Comparison of ENCODE assay signal across 11 mouse cellular contexts in genomic region chr4:133281513-133281912, GRCm38 (mm10). TPM values are rescaled to one million over a fixed set of nuclear protein-coding genes. Genes with fewer than 3 reads are reported as not detected.
DNase-seq lines count a peak whose midpoint lies in the region; ATAC-seq and TF ChIP-seq lines count a peak whose summit lies in the region.
"Had no signal": no experiment of that assay in that cellular context is flagged by ENCODE, and none has a peak within 500 bp of the region (broad histone marks: within the 10 kb centered on the region; RNA-seq: fewer than 3 reads in every experiment).

No protein-coding gene starts in this region.

- no peak overlapping the region for H3K9ac ChIP-seq in heart, embryonic 16.5 days (ENCODE audit: low read length)
- H3K9ac ChIP-seq in MEL (ENCODE audit: control insufficient read depth, low read depth, low read length, poor library complexity, severe bottlenecking), result peak overlapping the region; percentile 31; the same call in 1 of the 2 replicates
- peak overlapping the region; percentile 4; the same call in 1 of the 2 replicates for H3K9ac ChIP-seq in forebrain, embryonic 13.5 days
- H3K9ac ChIP-seq in limb, embryonic 12.5 days (replicated peaks), result 0 out of 2 replicates have a peak overlapping the region, but pooled peaks have one; percentile 13

- no peak for DNase-seq in heart, postnatal 36 days
- peak; percentile 64 for DNase-seq in MEL (ENCODE audit: low read depth, low spot score)
- no peak for DNase-seq in frontal cortex, adult 2 months (ENCODE audit: extremely low spot score in 1 of 2, low spot score in 1 of 2)
- no peak for DNase-seq in frontal cortex, postnatal 25 days (ENCODE audit: low spot score in 2 of 2)
- no peak for DNase-seq in spleen, postnatal 14 days (ENCODE audit: low spot score in 2 of 2)
- DNase-seq: cerebellum, adult 8-10 months; layer of hippocampus, postnatal 36 days; right cerebral cortex, postnatal 25 days had no signal

- H3K27me3 ChIP-seq in heart, embryonic 16.5 days (ENCODE audit: control insufficient read depth, insufficient read depth, low read length), result no peaks in the 10 kb centered on the region
- no peaks in the 10 kb centered on the region for H3K27me3 ChIP-seq in MEL (ENCODE audit: control insufficient read depth in 1 of 2, insufficient read depth in 2 of 2, low read length in 2 of 2)
- no peaks in the 10 kb centered on the region for H3K27me3 ChIP-seq in forebrain, embryonic 13.5 days
- H3K27me3 ChIP-seq in limb, embryonic 12.5 days, result no peaks in the 10 kb centered on the region

- peaks cover 10% of the 10 kb centered on the region for H3K79me2 ChIP-seq in MEL (ENCODE audit: control insufficient read depth, insufficient read depth, low read length, poor library complexity)

- 26% methylated on average over 7 of the region's 7 CpGs for WGBS in heart, embryonic 16.5 days
- whole genome bisulfite sequencing in forebrain, embryonic 13.5 days, result 49% methylated on average over 7 of the region's 7 CpGs
- 24% methylated on average over 7 of the region's 7 CpGs for WGBS in limb, embryonic 12.5 days

- no peak overlapping the region for H3K4me3 ChIP-seq in heart, embryonic 16.5 days (ENCODE audit: low read length)
- H3K4me3 ChIP-seq in MEL (ENCODE audit: control insufficient read depth in 1 of 2, insufficient read depth in 1 of 2, low read depth in 2 of 2, low read length in 2 of 2), result peak overlapping the region in 1 of 2 experiments; percentile 34; a peak in 3 of 4 replicates
- no peak overlapping the region for H3K4me3 ChIP-seq in forebrain, embryonic 13.5 days
- no peak overlapping the region for H3K4me3 ChIP-seq in limb, embryonic 12.5 days (replicated peaks)

- H3K4me1 ChIP-seq in heart, embryonic 16.5 days (ENCODE audit: control insufficient read depth, insufficient read depth, low read length), result peaks cover 28% of the 10 kb centered on the region
- H3K4me1 ChIP-seq in MEL (ENCODE audit: control insufficient read depth in 1 of 2, insufficient read depth in 2 of 2, low read length in 2 of 2), result peaks cover 8 to 49% of the 10 kb centered on the region in 2 experiments
- peaks cover 30% of the 10 kb centered on the region for H3K4me1 ChIP-seq in forebrain, embryonic 13.5 days
- H3K4me1 ChIP-seq in limb, embryonic 12.5 days (replicated peaks), result peaks cover 39% of the 10 kb centered on the region

- no peak for TF ChIP-seq CTCF in MEL (IDR thresholded peaks at IDR 0.05 in 2 of 3, conservative IDR thresholded peaks at IDR 0.05 in 1 of 3; ENCODE audit: control insufficient read depth in 1 of 3, insufficient read depth in 1 of 3, low read depth in 2 of 3, low read length in 3 of 3, poor library complexity in 1 of 3, severe bottlenecking in 1 of 3)

- no peak for TF ChIP-seq POLR2A in MEL (IDR thresholded peaks at IDR 0.05; ENCODE audit: control insufficient read depth in 1 of 2, insufficient read depth in 1 of 2, low read depth in 1 of 2, low read length in 2 of 2, poor library complexity in 1 of 2)

- H3K4me2 ChIP-seq in heart, embryonic 16.5 days (ENCODE audit: low read depth, low read length), result no peak overlapping the region
- H3K4me2 ChIP-seq in forebrain, embryonic 13.5 days, result no peak overlapping the region
- peak overlapping the region; percentile 49 for H3K4me2 ChIP-seq in limb, embryonic 12.5 days

- ATAC-seq in heart, embryonic 16.5 days (replicated peaks; ENCODE audit: extremely low read depth, insufficient read depth, low FRiP score), result no peak
- ATAC-seq in forebrain, embryonic 13.5 days, result no peak
- no peak for ATAC-seq in limb, embryonic 12.5 days (ENCODE audit: insufficient number of reproducible peaks, insufficient read depth, low FRiP score, low TSS enrichment, low read depth)

- TF ChIP-seq EP300 in MEL (IDR thresholded peaks at IDR 0.05; ENCODE audit: low read depth in 1 of 2, low read length in 2 of 2), result no peak; a peak in 1 of 4 replicates

- H3K9me3 ChIP-seq in heart, embryonic 16.5 days (replicated peaks; ENCODE audit: control insufficient read depth, low read length), result no peaks in the 10 kb centered on the region
- no peaks in the 10 kb centered on the region for H3K9me3 ChIP-seq in MEL (replicated peaks; ENCODE audit: insufficient read depth, low read length)
- H3K9me3 ChIP-seq in forebrain, embryonic 13.5 days (replicated peaks), result no peaks in the 10 kb centered on the region
- H3K9me3 ChIP-seq in limb, embryonic 12.5 days, result no peaks in the 10 kb centered on the region

- TF ChIP-seq RAD21 in MEL (IDR thresholded peaks at IDR 0.05; ENCODE audit: low read depth, low read length), result no peak

- intact Hi-C loops in heart, postnatal 36 days (cut with DNase I), result no loop called here

- no peaks in the 10 kb centered on the region for H3K36me3 ChIP-seq in heart, embryonic 16.5 days (ENCODE audit: control insufficient read depth, insufficient read depth)
- peaks cover 0 to 37% of the 10 kb centered on the region in 2 experiments; a peak in 2 of 4 replicates for H3K36me3 ChIP-seq in MEL (ENCODE audit: control insufficient read depth in 1 of 2, insufficient read depth in 2 of 2, low read length in 2 of 2)
- no peaks in the 10 kb centered on the region for H3K36me3 ChIP-seq in forebrain, embryonic 13.5 days (ENCODE audit: poor library complexity, severe bottlenecking)
- H3K36me3 ChIP-seq in limb, embryonic 12.5 days, result no peaks in the 10 kb centered on the region

- H3K27ac ChIP-seq in heart, embryonic 16.5 days (ENCODE audit: low read length), result peak overlapping the region; percentile 41
- peak overlapping the region; percentile 85 for H3K27ac ChIP-seq in MEL (ENCODE audit: control insufficient read depth, low read depth, low read length)
- H3K27ac ChIP-seq in forebrain, embryonic 13.5 days, result peak overlapping the region; percentile 69
- peak overlapping the region; percentile 95 for H3K27ac ChIP-seq in limb, embryonic 12.5 days

TF ChIP-seq in MEL, 35 proteins besides CTCF, POLR2A, EP300 and RAD21:
- TF ChIP-seq SIN3A (IDR thresholded peaks at IDR 0.05; ENCODE audit: low read length) (peak; percentile 46), GATA1 (IDR thresholded peaks at IDR 0.05; ENCODE audit: low read depth, low read length) (peak; percentile 60), ETS1 (IDR thresholded peaks at IDR 0.05; ENCODE audit: low read depth, low read length) (0 out of 2 replicates have a peak, but pooled peaks have one; percentile 1), NRF1 (IDR thresholded peaks at IDR 0.05; ENCODE audit: insufficient read depth, low read depth, low read length, poor library complexity, severe bottlenecking) (no peak)

RNA-seq across cellular contexts. Expression of gene Tmem222, which starts 3.9 kb away (rescaled TPM):
- polyA plus RNA-seq in heart, embryonic 16.5 days (2015; fragmentation: Nextera tagmentation; extraction: Ambion mirVana), result 55.5 and 59.2 TPM in 2 replicates
- 10 to 100 TPM; 30.6 to 30.7 TPM for total RNA-seq in heart, postnatal 36 days (2021)
- 45.1 and 51.8 TPM in 2 replicates for total RNA-seq in MEL (2012; rRNA removed)
- 10 to 100 TPM in 1 of 2 experiments, not detected in 1; 69.2 TPM for polyA plus RNA-seq in MEL (2012; ENCODE audit: insufficient read depth in 1 of 2, insufficient read length in 2 of 2, low read depth in 1 of 2, low replicate concordance in 2 of 2, missing spikeins in 1 of 2)
- 85.8 and 94.5 TPM in 2 replicates for polyA plus RNA-seq in forebrain, embryonic 13.5 days (2015; fragmentation: Nextera tagmentation; extraction: Ambion mirVana)
- 81.4 and 85.3 TPM in 2 replicates for polyA plus RNA-seq in limb, embryonic 12.5 days (2016; fragmentation: Nextera tagmentation; extraction: Ambion mirVana)
- polyA plus RNA-seq in frontal cortex, adult 2 months (2012; rRNA removed), result 152 and 156 TPM in 2 replicates

RNA-seq across cellular contexts. Expression of gene Sytl1, which starts 18.6 kb away (rescaled TPM):
- 3.4 and 7.6 TPM in 2 replicates for polyA plus RNA-seq in heart, embryonic 16.5 days (2015; fragmentation: Nextera tagmentation; extraction: Ambion mirVana)
- total RNA-seq in heart, postnatal 36 days (2021), result 1 to 10 TPM in 1 of 2 experiments, under 1 TPM in 1; 0.50 to 1.5 TPM
- total RNA-seq in MEL (2012; rRNA removed), result 0.08 TPM in 1 of 2 replicates, not detected in the other
- under 1 TPM in 1 of 2 experiments, not detected in 1; 0.31 TPM for polyA plus RNA-seq in MEL (2012; ENCODE audit: insufficient read depth in 1 of 2, insufficient read length in 2 of 2, low read depth in 1 of 2, low replicate concordance in 2 of 2, missing spikeins in 1 of 2)
- polyA plus RNA-seq in forebrain, embryonic 13.5 days (2015; fragmentation: Nextera tagmentation; extraction: Ambion mirVana), result 0.43 and 0.59 TPM in 2 replicates
- polyA plus RNA-seq in limb, embryonic 12.5 days (2016; fragmentation: Nextera tagmentation; extraction: Ambion mirVana), result 3.8 and 4.1 TPM in 2 replicates
- 1.2 and 1.6 TPM in 2 replicates for polyA plus RNA-seq in frontal cortex, adult 2 months (2012; rRNA removed)

RNA-seq across cellular contexts. Expression of gene Map3k6, which starts 40.9 kb away (rescaled TPM):
- 3.4 and 3.6 TPM in 2 replicates for polyA plus RNA-seq in heart, embryonic 16.5 days (2015; fragmentation: Nextera tagmentation; extraction: Ambion mirVana)
- total RNA-seq in heart, postnatal 36 days (2021), result 10 to 100 TPM; 15.5 to 20.1 TPM
- 12.1 and 21.9 TPM in 2 replicates for total RNA-seq in MEL (2012; rRNA removed)
- 10 to 100 TPM in 1 of 2 experiments, not detected in 1; 19.1 TPM for polyA plus RNA-seq in MEL (2012; ENCODE audit: insufficient read depth in 1 of 2, insufficient read length in 2 of 2, low read depth in 1 of 2, low replicate concordance in 2 of 2, missing spikeins in 1 of 2)
- 0.92 and 1.0 TPM in 2 replicates for polyA plus RNA-seq in forebrain, embryonic 13.5 days (2015; fragmentation: Nextera tagmentation; extraction: Ambion mirVana)
- 2.3 and 2.9 TPM in 2 replicates for polyA plus RNA-seq in limb, embryonic 12.5 days (2016; fragmentation: Nextera tagmentation; extraction: Ambion mirVana)
- 3.9 and 4.0 TPM in 2 replicates for polyA plus RNA-seq in frontal cortex, adult 2 months (2012; rRNA removed)

Comparison
In these comparisons a context has a peak if more than half of its experiments do, and no peak if none do; other contexts are left out.
1. H3K27ac ChIP-seq: peak in every context shown above with its lines; median percentile 95 in limb, embryonic 12.5 days; 85 in MEL; 69 in forebrain, embryonic 13.5 days; 41 in heart, embryonic 16.5 days.